Mouse (Mus musculus) intestine, postnatal 0 days (tissue): ENCODE measurements around the gene Mindy1. TPM values are rescaled to one million over a fixed set of nuclear protein-coding genes. Genes with fewer than 3 reads are reported as not detected.
A peak's percentile ranks its signal among the peaks of the same experiment; 100 is the strongest.

ENCODE experiments used
- ATAC-seq: fragments of 200-750 bp; cut with Nextera tagmentation; 2 replicates; pipeline ENCODE4 v1.8.0; 2017; ENCODE audit warnings: mild to moderate bottlenecking, moderate TSS enrichment, moderate library complexity
- H3K27ac ChIP-seq: fragments of 300-500 bp; sonication (generic); 2 replicates; pipeline ENCODE4 v1.5.1; 2014; ENCODE audit warnings: mild to moderate bottlenecking, low read depth, low read length, moderate library complexity
- H3K27me3 ChIP-seq: fragments of 300-500 bp; sonication (generic); replicated peaks from 2 replicates; pipeline ENCODE4 v1.6.1; 2014; ENCODE audit warnings: low read length, mixed read lengths; ENCODE audit not compliant: control insufficient read depth, insufficient read depth
- H3K36me3 ChIP-seq: fragments of 300-500 bp; sonication (generic); 2 replicates; pipeline ENCODE4 v1.6.1; 2014; ENCODE audit warnings: mild to moderate bottlenecking, moderate library complexity; ENCODE audit not compliant: control insufficient read depth, insufficient read depth
- H3K4me1 ChIP-seq: fragments of 300-500 bp; sonication (generic); replicated peaks from 2 replicates; pipeline ENCODE4 v1.6.1; 2014; ENCODE audit warnings: antibody characterized with exemption, low read length, mixed read lengths; ENCODE audit not compliant: control insufficient read depth, insufficient read depth
- H3K4me2 ChIP-seq: fragments of 300-500 bp; sonication (generic); replicated peaks from 2 replicates; pipeline ENCODE4 v1.6.1; 2014; ENCODE audit warnings: low read depth, mild to moderate bottlenecking, moderate library complexity
- H3K4me3 ChIP-seq: fragments of 300-500 bp; sonication (generic); 2 replicates; pipeline ENCODE4 v1.5.1; 2014; ENCODE audit warnings: low read depth, low read length
- H3K9ac ChIP-seq: fragments of 300-500 bp; sonication (generic); 2 replicates; pipeline ENCODE4 v1.6.1; 2014; ENCODE audit warnings: mild to moderate bottlenecking, low read depth, low read length
- H3K9me3 ChIP-seq: fragments of 300-500 bp; sonication (generic); 2 replicates; pipeline ENCODE4 v1.6.1; 2016; ENCODE audit warnings: mixed run types; ENCODE audit not compliant: control insufficient read depth
- CTCF ChIP-seq: sonication (generic); IDR thresholded peaks from 2 replicates; pipeline ENCODE4 v1.5.1; 2016; ENCODE audit warnings: low read depth, mild to moderate bottlenecking, control low read depth, antibody characterized with exemption, moderate library complexity
- WGBS: fragments of 180-500 bp; shearing (Covaris S2); extraction: QIAGEN DNeasy Blood & Tissue Kit; methylation state at CpG from one replicate; pipeline ENCODE4 v1.1.7; 2014; 5-methylcytosine and 5-hydroxymethylcytosine counted together
- polyA plus RNA-seq: library from polyadenylated mRNA; unstranded; fragments of >200 nt; fragmentation: Nextera tagmentation; extraction: Ambion mirVana; gene quantifications from 2 replicates; pipeline ENCODE4 v1.2.1, GENCODE M21; 2015

Gene Mindy1
- polyA plus RNA-seq, 1 experiment from 2014 or later: 36.4 TPM

GRCm38 (mm10) chr3:95314486-95315093 lies 33.4 kb downstream of the Mindy1 start, which contains the start of gene Cers2:
Gene Cers2, plus strand, starts transcription at chr3:95314791.
- peak within 1 kb of the TSS; percentile 87 for H3K27ac ChIP-seq
- H3K9me3 ChIP-seq: no peaks in the 10 kb centered on the region
- WGBS: 7% methylated on average over 27 of the region's 27 CpGs
- peaks cover 13% of the 10 kb centered on the region; the same call in 1 of the 2 replicates for H3K4me1 ChIP-seq
- peaks cover under 1% of the 10 kb centered on the region; the same call in 1 of the 2 replicates for H3K36me3 ChIP-seq
- peak within 1 kb of the TSS; percentile 87 for H3K4me3 ChIP-seq
- peak within 1 kb of the TSS; percentile 82 for H3K4me2 ChIP-seq
- no peak for ATAC-seq
- peak within 1 kb of the TSS; percentile 85 for H3K9ac ChIP-seq
- no peak for TF ChIP-seq CTCF
- H3K27me3 ChIP-seq: no peaks in the 10 kb centered on the region

- peaks cover 13% of the 10 kb centered on the region; the same call in 1 of the 2 replicates for H3K4me1 ChIP-seq
- under 1% methylated on average over 66 of the region's 71 CpGs for WGBS
- peak; percentile 88 for ATAC-seq
- peak overlapping the region; percentile 82 for H3K4me2 ChIP-seq
- peak; percentile 73 for TF ChIP-seq CTCF
- peak overlapping the region; percentile 87 for H3K4me3 ChIP-seq
- no peaks in the 10 kb centered on the region for H3K27me3 ChIP-seq
- H3K36me3 ChIP-seq: peaks cover 8% of the 10 kb centered on the region
- peak overlapping the region; percentile 87 for H3K27ac ChIP-seq
- no peaks in the 10 kb centered on the region for H3K9me3 ChIP-seq
- peak overlapping the region; percentile 85 for H3K9ac ChIP-seq
These were observed 34.1 kb downstream of the Mindy1 start for GRCm38 (mm10) chr3:95315094-95315843.

DNA sequence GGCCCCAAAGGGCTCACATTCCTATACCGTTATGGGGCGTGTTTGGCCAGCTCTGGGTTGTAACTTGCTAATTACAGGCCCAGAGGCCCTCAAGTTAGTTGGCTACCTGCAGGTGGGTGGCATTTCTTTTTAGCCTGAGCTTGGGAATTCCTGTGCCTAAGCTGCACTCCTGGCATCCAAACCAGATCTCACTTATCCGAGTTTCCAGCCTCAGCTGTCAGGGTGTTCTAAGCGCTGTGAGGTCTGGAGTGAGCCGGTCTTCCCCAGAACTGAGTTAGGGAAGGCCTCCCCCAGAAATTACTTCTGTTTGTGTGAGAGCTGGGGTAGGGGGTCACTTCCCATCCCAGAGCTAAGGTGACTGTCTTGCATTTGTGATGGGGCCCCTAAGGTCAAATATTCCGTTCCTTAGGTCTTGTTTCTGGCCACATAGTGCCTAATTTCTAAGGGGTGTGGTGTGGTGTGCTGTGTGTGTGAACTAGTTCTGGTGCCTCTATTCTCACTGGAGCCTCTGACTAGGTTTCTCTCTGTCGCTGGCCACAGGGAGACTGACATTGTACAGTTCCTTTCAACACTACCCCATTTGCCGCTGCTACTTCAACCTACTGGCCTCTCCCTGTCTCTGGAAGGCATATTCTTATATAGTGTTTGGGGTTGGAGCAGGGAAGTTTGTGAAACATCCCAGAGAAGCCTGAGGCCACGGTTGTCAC lies 34.9 kb downstream of the Mindy1 start:
- Histone ChIP-seq H3K36me3 (peaks cover 15% of the 10 kb centered on the region), H3K9me3 (no peaks in the 10 kb centered on the region), H3K9ac (peak overlapping the region; percentile 85), H3K27ac (peak overlapping the region; percentile 87), H3K4me3 (peak overlapping the region; percentile 87), H3K4me1 (peaks cover 13% of the 10 kb centered on the region; the same call in 1 of the 2 replicates), H3K4me2 (peak overlapping the region; percentile 82), H3K27me3 (no peaks in the 10 kb centered on the region)
- 12% methylated on average over 9 of the region's 9 CpGs for WGBS
- TF ChIP-seq CTCF: no peak
- ATAC-seq: peak; percentile 7; the same call in 1 of the 2 replicates

- Histone ChIP-seq H3K27ac (peak overlapping the region; percentile 72), H3K27me3 (no peaks in the 10 kb centered on the region), H3K9ac (no peak overlapping the region), H3K9me3 (no peaks in the 10 kb centered on the region), H3K36me3 (peaks cover 30% of the 10 kb centered on the region), H3K4me3 (0 out of 2 replicates have a peak overlapping the region, but pooled peaks have one; percentile 1), H3K4me2 (peak overlapping the region; percentile 54), H3K4me1 (peaks cover 13% of the 10 kb centered on the region; the same call in 1 of the 2 replicates)
- TF ChIP-seq CTCF: peak; percentile 85
- WGBS: 12% methylated on average over 12 of the region's 12 CpGs
- ATAC-seq: no peak
These were observed 36.4 kb downstream of the Mindy1 start for GRCm38 (mm10) chr3:95317414-95318080.

- ATAC-seq: peak; percentile 62
- Histone ChIP-seq H3K9me3 (no peaks in the 10 kb centered on the region), H3K27me3 (no peaks in the 10 kb centered on the region), H3K36me3 (peaks cover 39% of the 10 kb centered on the region), H3K27ac (peak overlapping the region; percentile 62), H3K4me2 (0 out of 2 replicates have a peak overlapping the region, but pooled peaks have one; percentile 17), H3K4me3 (no peak overlapping the region), H3K4me1 (peaks cover 13% of the 10 kb centered on the region; the same call in 1 of the 2 replicates), H3K9ac (no peak overlapping the region)
- no peak for TF ChIP-seq CTCF
- WGBS: 18% methylated on average over 6 of the region's 6 CpGs
These were observed 37.4 kb downstream of the Mindy1 start for GRCm38 (mm10) chr3:95318548-95318947.
